In the genomic region with DNA sequence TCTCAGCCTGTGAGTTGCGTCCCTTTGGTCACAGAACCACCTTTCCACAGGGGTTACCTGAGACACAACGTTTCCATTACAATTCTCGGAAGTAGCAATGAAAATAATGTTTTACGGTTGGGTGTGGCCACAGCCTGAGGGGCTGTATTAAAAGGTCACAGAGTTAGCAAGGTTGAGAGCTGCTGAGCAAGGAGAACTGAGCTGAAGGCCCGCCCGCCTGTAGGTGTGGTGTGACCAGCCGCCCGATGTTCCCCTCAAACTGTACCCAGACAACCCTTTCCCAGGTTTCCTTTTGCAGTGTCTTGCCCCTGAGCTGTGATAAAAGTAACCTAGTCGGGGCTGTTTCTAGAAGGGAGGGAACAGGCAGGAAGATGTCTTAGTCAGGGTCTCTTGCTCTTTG, we compare ENCODE assay signal across 30 mouse cellular contexts. TPM values are rescaled to one million over a fixed set of nuclear protein-coding genes. Genes with fewer than 3 reads are reported as not detected.
DNase-seq lines count a peak whose midpoint lies in the region; ATAC-seq and TF ChIP-seq lines count a peak whose summit lies in the region.
"Had no signal": no experiment of that assay in that cellular context is flagged by ENCODE, and none has a peak within 500 bp of the region (broad histone marks: within the 10 kb centered on the region; RNA-seq: fewer than 3 reads in every experiment).

No protein-coding gene starts in this region.

- H3K4me1 ChIP-seq in kidney, embryonic 14.5 days (ENCODE audit: control insufficient read depth, insufficient read depth, low read length): peaks cover 11% of the 10 kb centered on the region
- no peaks in the 10 kb centered on the region for H3K4me1 ChIP-seq in ES-Bruce4 (ENCODE audit: control insufficient read depth, insufficient read depth, low read length)
- no peaks in the 10 kb centered on the region for H3K4me1 ChIP-seq in intestine, postnatal 0 days (replicated peaks; ENCODE audit: control insufficient read depth, insufficient read depth, low read length)
- H3K4me1 ChIP-seq: forebrain, embryonic 12.5 days; liver, embryonic 12.5 days; midbrain, embryonic 15.5 days; neural tube, embryonic 15.5 days had no signal

- peak overlapping the region; percentile 30; the same call in 1 of the 2 replicates for H3K27ac ChIP-seq in kidney, embryonic 14.5 days (ENCODE audit: low read depth, low read length)
- H3K27ac ChIP-seq in ES-Bruce4 (ENCODE audit: insufficient read depth, low read length): peak overlapping the region; percentile 4
- H3K27ac ChIP-seq in intestine, postnatal 0 days (ENCODE audit: low read depth, low read length): peak overlapping the region; percentile 28; the same call in 1 of the 2 replicates
- H3K27ac ChIP-seq: embryonic facial prominence, embryonic 13.5 days; forebrain, embryonic 12.5 days; heart, embryonic 13.5 days; hindbrain, embryonic 14.5 days; liver, embryonic 12.5 days; midbrain, embryonic 10.5 days; midbrain, embryonic 15.5 days; neural tube, embryonic 15.5 days had no signal

- TF ChIP-seq CTCF in ES-Bruce4 (IDR thresholded peaks at IDR 0.05; ENCODE audit: low read depth, low read length): no peak
- no peak for TF ChIP-seq CTCF in intestine, postnatal 0 days (IDR thresholded peaks at IDR 0.05; ENCODE audit: low read depth)

- no peaks in the 10 kb centered on the region for H3K27me3 ChIP-seq in kidney, embryonic 14.5 days (ENCODE audit: control insufficient read depth, insufficient read depth, low read length)
- H3K27me3 ChIP-seq in ES-Bruce4 (ENCODE audit: control insufficient read depth, insufficient read depth, low read length, poor library complexity, severe bottlenecking): no peaks in the 10 kb centered on the region
- H3K27me3 ChIP-seq in intestine, postnatal 0 days (replicated peaks; ENCODE audit: control insufficient read depth, insufficient read depth, low read length): no peaks in the 10 kb centered on the region
- H3K27me3 ChIP-seq: embryonic facial prominence, embryonic 13.5 days; forebrain, embryonic 12.5 days; heart, embryonic 13.5 days; liver, embryonic 12.5 days; midbrain, embryonic 15.5 days; neural tube, embryonic 15.5 days had no signal

- H3K9me3 ChIP-seq in kidney, embryonic 14.5 days (ENCODE audit: control insufficient read depth, low read length): peaks cover 2% of the 10 kb centered on the region; the same call in 1 of the 2 replicates
- peaks cover 9% of the 10 kb centered on the region for H3K9me3 ChIP-seq in ES-Bruce4 (replicated peaks; ENCODE audit: control insufficient read depth, insufficient read depth, low read length, poor library complexity, severe bottlenecking)
- no peaks in the 10 kb centered on the region for H3K9me3 ChIP-seq in intestine, postnatal 0 days (ENCODE audit: control insufficient read depth)
- H3K9me3 ChIP-seq: forebrain, embryonic 12.5 days; liver, embryonic 12.5 days; midbrain, embryonic 15.5 days had no signal

- DNase-seq in kidney, postnatal 36 days: no peak
- peak; percentile 62 for DNase-seq in induced T-regulatory cell, adult 2 months (ENCODE audit: low read depth)
- no peak for DNase-seq in cerebellum, adult 8-10 months
- DNase-seq: adrenal gland, postnatal 10 days; cerebellum, adult 11-12 months; cerebellum, postnatal 10 days; forebrain, postnatal 0 days; heart, postnatal 10 days; kidney, adult 8-10 months; layer of hippocampus, postnatal 36 days; left cerebral cortex, postnatal 4 days; liver, postnatal 0 days; retina, postnatal 1 day; right cerebral cortex, postnatal 14 days; thymus, adult 18-20 months; thymus, postnatal 25 days had no signal

- no peak for ATAC-seq in kidney, embryonic 14.5 days (ENCODE audit: low FRiP score, low TSS enrichment)
- ATAC-seq in intestine, postnatal 0 days: peak; percentile 72
- ATAC-seq in granulocyte monocyte progenitor cell, adult 5-6 weeks (replicated peaks; ENCODE audit: poor library complexity, severe bottlenecking): no peak
- ATAC-seq: forebrain, postnatal 0 days; liver, embryonic 12.5 days; liver, postnatal 0 days; lung, postnatal 0 days; midbrain, embryonic 15.5 days had no signal

- no peak for TF ChIP-seq POLR2A in ES-Bruce4 (IDR thresholded peaks at IDR 0.05; ENCODE audit: insufficient read depth, low read length)

- TF ChIP-seq EP300 in ES-Bruce4 (IDR thresholded peaks at IDR 0.05; ENCODE audit: insufficient read depth, low read depth, low read length): 0 out of 2 replicates have a peak, but pooled peaks have one; percentile 43

- H3K9ac ChIP-seq in kidney, embryonic 14.5 days (ENCODE audit: low read depth, low read length): no peak overlapping the region
- no peak overlapping the region for H3K9ac ChIP-seq in ES-Bruce4 (ENCODE audit: low read depth, poor library complexity, severe bottlenecking)
- H3K9ac ChIP-seq in intestine, postnatal 0 days (ENCODE audit: low read depth, low read length): 0 out of 2 replicates have a peak overlapping the region, but pooled peaks have one; percentile 11
- H3K9ac ChIP-seq: embryonic facial prominence, embryonic 13.5 days; forebrain, embryonic 12.5 days; forebrain, postnatal 0 days; heart, embryonic 13.5 days; hindbrain, embryonic 14.5 days; liver, embryonic 12.5 days; liver, postnatal 0 days; midbrain, embryonic 15.5 days; neural tube, embryonic 15.5 days had no signal

- no peaks in the 10 kb centered on the region; the same call in 1 of the 2 replicates for H3K36me3 ChIP-seq in kidney, embryonic 14.5 days (ENCODE audit: control insufficient read depth, insufficient read depth, low read length)
- H3K36me3 ChIP-seq in ES-Bruce4 (ENCODE audit: control insufficient read depth, insufficient read depth, low read length, poor library complexity, severe bottlenecking): no peaks in the 10 kb centered on the region
- no peaks in the 10 kb centered on the region for H3K36me3 ChIP-seq in intestine, postnatal 0 days (ENCODE audit: control insufficient read depth, insufficient read depth)
- H3K36me3 ChIP-seq: midbrain, embryonic 15.5 days had no signal

- H3K4me3 ChIP-seq in kidney, embryonic 14.5 days (ENCODE audit: low read length): no peak overlapping the region
- H3K4me3 ChIP-seq in ES-Bruce4 (ENCODE audit: low read depth, low read length): no peak overlapping the region
- H3K4me3 ChIP-seq in intestine, postnatal 0 days (ENCODE audit: low read depth, low read length): no peak overlapping the region
- H3K4me3 ChIP-seq: embryonic facial prominence, embryonic 13.5 days; erythroblast, embryonic 14.5 days; forebrain, embryonic 12.5 days; heart, embryonic 13.5 days; liver, embryonic 12.5 days; midbrain, embryonic 10.5 days; midbrain, embryonic 15.5 days; neural tube, embryonic 15.5 days had no signal

- H3K4me2 ChIP-seq in kidney, embryonic 14.5 days (replicated peaks; ENCODE audit: low read depth, low read length): no peak overlapping the region
- peak overlapping the region; percentile 48 for H3K4me2 ChIP-seq in intestine, postnatal 0 days (replicated peaks; ENCODE audit: low read depth)
- H3K4me2 ChIP-seq: embryonic facial prominence, embryonic 13.5 days; forebrain, embryonic 12.5 days; heart, embryonic 13.5 days; hindbrain, embryonic 14.5 days; liver, embryonic 12.5 days; midbrain, embryonic 15.5 days; neural tube, embryonic 15.5 days had no signal

- 37% methylated on average over 9 of the region's 9 CpGs for WGBS in kidney, embryonic 14.5 days
- WGBS in intestine, postnatal 0 days: 26% methylated on average over 9 of the region's 9 CpGs

RNA-seq across cellular contexts. Expression of a gene that starts 49.0 kb away (rescaled TPM):
- 30.0 and 37.5 TPM in 2 replicates for polyA plus RNA-seq in kidney, embryonic 14.5 days (2014; fragmentation: Nextera tagmentation; extraction: Ambion mirVana)
- 31.5 and 35.5 TPM in 2 replicates for polyA plus RNA-seq in ES-Bruce4 (2011; ENCODE audit: insufficient read depth, insufficient read length, low read depth, missing spikeins)
- polyA plus RNA-seq in intestine, postnatal 0 days (2015; fragmentation: Nextera tagmentation; extraction: Ambion mirVana): 23.1 and 24.0 TPM in 2 replicates
- total RNA-seq in granulocyte monocyte progenitor cell, adult 5-6 weeks (2014; fragmentation: Nextera tagmentation): 43.1 and 44.5 TPM in 2 replicates
- total RNA-seq in granulocyte monocyte progenitor cell, adult 5-6 weeks (2017): 18.8 and 23.3 TPM in 2 replicates
